Mouse (Mus musculus): Measurements from ENCODE around the gene Tinf2. TPM values are rescaled to one million over a fixed set of nuclear protein-coding genes. Genes with fewer than 3 reads are reported as not detected.

Tinf2 gene
- total and polyA plus RNA-seq, 2 experiments, result 7.7 to 8.2 TPM

DNA sequence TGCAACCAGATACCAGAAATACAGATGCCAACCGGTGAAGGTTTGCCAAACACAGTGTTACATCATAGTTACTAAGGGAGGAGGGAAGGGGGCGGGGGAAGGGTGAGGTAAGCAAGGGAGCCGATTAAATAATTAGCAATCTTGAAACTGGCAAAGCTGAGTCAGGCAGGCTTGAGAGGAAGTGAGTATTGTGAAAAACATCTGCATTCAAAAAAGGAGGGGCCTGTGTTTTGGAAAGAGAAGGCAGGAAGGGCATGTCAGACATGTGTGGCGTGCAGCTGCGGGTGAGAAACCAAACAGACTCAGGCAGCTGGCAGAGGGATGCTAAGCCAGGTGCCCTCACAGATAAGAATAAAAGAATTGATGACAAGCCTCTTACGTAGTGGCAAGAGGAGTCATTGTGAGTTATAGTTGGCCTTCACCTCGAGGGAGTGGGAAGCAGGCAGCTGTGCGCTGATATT is 42.8 kb upstream of the Tinf2 start:
- 2% methylated on average over 8 of the region's 8 CpGs for WGBS
- Histone ChIP-seq H3K36me3 (ENCODE audit: control insufficient read depth, insufficient read depth, low read length) (no peaks in the 10 kb centered on the region), H3K9ac (ENCODE audit: low read depth, low read length) (no peak overlapping the region), H3K79me2 (ENCODE audit: control insufficient read depth, insufficient read depth, low read length) (no peaks in the 10 kb centered on the region), H3K4me3 (ENCODE audit: insufficient read depth, low read depth, low read length) (no peak overlapping the region), H3K27me3 (ENCODE audit: control insufficient read depth, insufficient read depth, low read length) (no peaks in the 10 kb centered on the region), H3K4me1 (ENCODE audit: control insufficient read depth, insufficient read depth, low read length) (peaks cover 30% of the 10 kb centered on the region), H3K27ac (replicated peaks; ENCODE audit: insufficient read depth, low read depth, low read length) (peak overlapping the region; percentile 53)
- DNase-seq (ENCODE audit: extremely low read depth, low read depth, low spot score), result peak; percentile 96
- no peak for TF ChIP-seq CTCF (IDR thresholded peaks at IDR 0.05; ENCODE audit: low read depth, low read length)
- TF ChIP-seq POLR2A (IDR thresholded peaks at IDR 0.05; ENCODE audit: extremely low read depth, insufficient read depth, low read length), result no peak

DNA sequence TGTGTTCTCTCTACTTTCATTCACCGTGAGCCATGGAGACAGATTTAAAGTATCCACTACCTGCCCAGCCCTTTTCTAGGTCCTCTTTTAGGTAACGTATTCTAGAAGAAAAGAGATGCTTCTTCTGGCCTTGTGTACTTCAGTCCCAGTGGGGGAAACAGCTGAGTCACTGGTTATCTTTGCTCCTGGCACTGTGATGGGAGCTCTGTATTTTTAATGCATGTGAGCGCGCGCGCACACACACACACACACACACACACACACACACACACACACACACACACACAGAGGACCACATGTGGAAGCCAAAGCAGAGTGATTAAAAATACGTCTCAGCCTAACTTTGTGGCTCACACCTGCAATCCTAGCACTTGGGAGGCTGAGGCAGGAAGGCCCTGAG is 41.8 kb upstream of the Tinf2 start:
- H3K9ac ChIP-seq (ENCODE audit: low read depth, low read length), result no peak overlapping the region
- H3K27me3 ChIP-seq (ENCODE audit: control insufficient read depth, insufficient read depth, low read length), result no peaks in the 10 kb centered on the region
- H3K4me3 ChIP-seq (ENCODE audit: insufficient read depth, low read depth, low read length), result no peak overlapping the region
- H3K36me3 ChIP-seq (ENCODE audit: control insufficient read depth, insufficient read depth, low read length), result no peaks in the 10 kb centered on the region
- H3K4me1 ChIP-seq (ENCODE audit: control insufficient read depth, insufficient read depth, low read length), result peaks cover 30% of the 10 kb centered on the region
- peak overlapping the region; percentile 35 for H3K27ac ChIP-seq (replicated peaks; ENCODE audit: insufficient read depth, low read depth, low read length)
- TF ChIP-seq CTCF (IDR thresholded peaks at IDR 0.05; ENCODE audit: low read depth, low read length) (no peak), POLR2A (IDR thresholded peaks at IDR 0.05; ENCODE audit: extremely low read depth, insufficient read depth, low read length) (no peak)
- DNase-seq (ENCODE audit: extremely low read depth, low read depth, low spot score), result no peak
- 88% methylated on average over 7 of the region's 7 CpGs for WGBS
- no peaks in the 10 kb centered on the region for H3K79me2 ChIP-seq (ENCODE audit: control insufficient read depth, insufficient read depth, low read length)

DNA sequence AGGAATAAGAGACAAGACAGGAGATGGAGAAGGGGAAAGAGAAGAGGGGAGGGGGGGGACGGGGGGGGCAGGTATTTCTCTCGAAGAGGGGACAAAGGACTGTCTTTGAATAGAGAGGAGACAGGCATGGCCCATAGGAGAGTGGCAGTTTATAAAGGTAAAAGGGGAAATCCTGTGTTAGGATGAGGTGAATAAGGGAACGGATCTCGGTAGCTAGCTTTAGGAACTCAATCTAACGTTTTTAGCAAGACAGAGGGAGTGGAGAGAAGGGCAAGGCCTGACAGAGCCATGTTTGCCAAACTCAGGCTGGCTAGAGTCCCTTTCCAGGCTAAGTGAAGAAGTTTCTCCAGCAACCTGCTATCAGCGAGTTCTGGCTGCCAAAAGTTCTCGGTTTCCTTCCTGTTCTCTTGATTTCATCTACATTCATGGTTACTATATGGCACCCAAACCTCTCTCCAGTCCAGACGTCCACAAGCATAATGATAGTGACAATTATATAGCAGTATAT is 40.9 kb upstream of the Tinf2 start:
- TF ChIP-seq POLR2A (IDR thresholded peaks at IDR 0.05; ENCODE audit: extremely low read depth, insufficient read depth, low read length) (no peak), CTCF (IDR thresholded peaks at IDR 0.05; ENCODE audit: low read depth, low read length) (no peak)
- 0 out of 2 replicates have a peak overlapping the region, but pooled peaks have one; percentile 94 for H3K4me3 ChIP-seq (ENCODE audit: insufficient read depth, low read depth, low read length)
- peak overlapping the region; percentile 57 for H3K9ac ChIP-seq (ENCODE audit: low read depth, low read length)
- H3K27ac ChIP-seq (replicated peaks; ENCODE audit: insufficient read depth, low read depth, low read length), result peak overlapping the region; percentile 72
- H3K4me1 ChIP-seq (ENCODE audit: control insufficient read depth, insufficient read depth, low read length), result peaks cover 30% of the 10 kb centered on the region
- 25% methylated on average over 8 of the region's 8 CpGs for WGBS
- H3K36me3 ChIP-seq (ENCODE audit: control insufficient read depth, insufficient read depth, low read length), result peaks cover 3% of the 10 kb centered on the region; the same call in 1 of the 2 replicates
- peak; percentile 67 for DNase-seq (ENCODE audit: extremely low read depth, low read depth, low spot score)
- H3K79me2 ChIP-seq (ENCODE audit: control insufficient read depth, insufficient read depth, low read length), result no peaks in the 10 kb centered on the region
- H3K27me3 ChIP-seq (ENCODE audit: control insufficient read depth, insufficient read depth, low read length), result no peaks in the 10 kb centered on the region

DNA sequence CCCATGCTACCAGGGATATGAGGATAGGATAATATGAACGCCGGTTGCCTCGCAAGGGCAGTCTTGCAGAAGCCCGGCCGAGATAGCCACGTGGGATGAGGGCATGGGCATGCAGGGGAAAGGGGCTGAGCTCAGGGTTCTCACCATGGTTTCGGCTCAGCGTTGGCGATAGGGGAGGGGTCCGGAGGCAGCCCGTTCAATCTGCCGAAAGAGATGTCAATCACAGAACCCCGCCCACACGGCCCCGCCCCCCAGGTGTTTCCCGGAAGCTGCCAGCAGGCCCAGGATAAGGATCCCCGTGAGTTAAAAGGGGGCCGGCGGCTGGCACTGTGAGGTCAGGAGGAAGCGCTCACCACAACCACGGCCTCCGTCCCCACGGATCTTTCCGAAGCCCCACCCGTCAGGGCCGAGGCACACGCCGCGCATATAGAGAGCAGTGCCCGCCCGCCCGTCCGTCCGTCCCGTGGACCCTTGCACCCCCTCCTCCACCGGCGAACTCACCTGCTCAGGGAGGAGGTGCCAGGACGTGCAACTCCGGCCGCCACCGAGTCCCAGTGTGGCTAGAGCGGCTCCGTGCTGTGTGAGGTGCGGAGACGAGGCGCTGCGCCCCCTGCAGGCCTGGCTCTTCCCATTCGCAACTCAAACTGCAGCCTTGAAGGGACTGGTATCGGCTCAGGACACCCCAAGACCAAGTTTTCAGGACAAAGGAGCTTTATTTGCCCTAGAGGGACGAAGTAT is 40.2 kb upstream of the Tinf2 start, which contains the start of gene Rabggta:
Rabggta (minus strand) TSS at position 564 of the 738 bp plus-strand sequence.
- Histone ChIP-seq H3K79me2 (ENCODE audit: control insufficient read depth, insufficient read depth, low read length) (no peaks in the 10 kb centered on the region), H3K9ac (ENCODE audit: low read depth, low read length) (peak within 1 kb of the TSS; percentile 97), H3K4me3 (ENCODE audit: insufficient read depth, low read depth, low read length) (peak within 1 kb of the TSS; percentile 94), H3K4me1 (ENCODE audit: control insufficient read depth, insufficient read depth, low read length) (peaks cover 26% of the 10 kb centered on the region), H3K36me3 (ENCODE audit: control insufficient read depth, insufficient read depth, low read length) (peaks cover 3% of the 10 kb centered on the region; the same call in 1 of the 2 replicates), H3K27ac (replicated peaks; ENCODE audit: insufficient read depth, low read depth, low read length) (peak within 1 kb of the TSS; percentile 96), H3K27me3 (ENCODE audit: control insufficient read depth, insufficient read depth, low read length) (no peaks in the 10 kb centered on the region)
- WGBS, result under 1% methylated on average over 50 of the region's 50 CpGs
- DNase-seq (ENCODE audit: extremely low read depth, low read depth, low spot score), result peak; percentile 90
- peak; percentile 95 for TF ChIP-seq CTCF (IDR thresholded peaks at IDR 0.05; ENCODE audit: low read depth, low read length)
- TF ChIP-seq POLR2A (IDR thresholded peaks at IDR 0.05; ENCODE audit: extremely low read depth, insufficient read depth, low read length), result 0 out of 2 replicates have a peak, but pooled peaks have one; percentile 45

DNA sequence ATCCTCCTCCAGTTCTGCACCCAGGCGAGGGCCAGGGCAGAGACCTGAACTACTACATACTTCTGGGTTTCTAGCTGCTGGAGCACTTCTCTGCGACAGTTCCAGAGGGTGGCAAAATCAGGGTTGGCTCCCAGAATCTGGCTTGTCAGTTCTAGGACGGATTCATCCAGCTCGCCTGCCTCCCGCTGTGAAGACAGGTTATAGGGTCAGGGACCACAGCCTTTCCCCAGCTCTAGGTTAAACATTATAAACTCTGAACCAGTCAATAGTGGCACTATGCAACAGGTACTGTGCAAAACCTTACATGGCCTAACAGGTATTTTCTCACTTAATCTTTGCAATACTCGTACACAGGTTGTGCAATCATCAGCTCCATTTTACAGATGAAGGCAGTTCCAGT is 39.5 kb upstream of the Tinf2 start:
- TF ChIP-seq CTCF (IDR thresholded peaks at IDR 0.05; ENCODE audit: low read depth, low read length) (no peak), POLR2A (IDR thresholded peaks at IDR 0.05; ENCODE audit: extremely low read depth, insufficient read depth, low read length) (no peak)
- H3K27me3 ChIP-seq (ENCODE audit: control insufficient read depth, insufficient read depth, low read length), result no peaks in the 10 kb centered on the region
- H3K27ac ChIP-seq (replicated peaks; ENCODE audit: insufficient read depth, low read depth, low read length), result peak overlapping the region; percentile 96
- peak overlapping the region; percentile 50 for H3K9ac ChIP-seq (ENCODE audit: low read depth, low read length)
- WGBS, result 20% methylated on average over 6 of the region's 6 CpGs
- peak overlapping the region; percentile 7; the same call in 1 of the 2 replicates for H3K4me3 ChIP-seq (ENCODE audit: insufficient read depth, low read depth, low read length)
- peaks cover 3% of the 10 kb centered on the region; the same call in 1 of the 2 replicates for H3K36me3 ChIP-seq (ENCODE audit: control insufficient read depth, insufficient read depth, low read length)
- DNase-seq (ENCODE audit: extremely low read depth, low read depth, low spot score), result peak; percentile 88
- no peaks in the 10 kb centered on the region for H3K79me2 ChIP-seq (ENCODE audit: control insufficient read depth, insufficient read depth, low read length)
- H3K4me1 ChIP-seq (ENCODE audit: control insufficient read depth, insufficient read depth, low read length), result peaks cover 21% of the 10 kb centered on the region
